Mouse (Mus musculus) liver, embryonic 13.5 days (tissue): Measurements from ENCODE around the gene Gm42791. TPM values are rescaled to one million over a fixed set of nuclear protein-coding genes. Genes with fewer than 3 reads are reported as not detected.

ENCODE experiments used
- ATAC-seq: fragments of 200-750 bp; cut with Nextera tagmentation; 2 replicates; pipeline ENCODE4 v1.8.0; 2017; ENCODE audit warnings: low read depth, mild to moderate bottlenecking, moderate number of reproducible peaks, moderate library complexity
- DNase-seq: peaks from one replicate; pipeline ENCODE4 v3.0.0; 2022
- H3K27ac ChIP-seq: fragments of 300-500 bp; sonication (generic); 2 replicates; pipeline ENCODE4 v1.5.1; 2015; ENCODE audit warnings: moderate library complexity, mild to moderate bottlenecking, inconsistent platforms
- H3K27me3 ChIP-seq: fragments of 300-500 bp; sonication (generic); 2 replicates; pipeline ENCODE4 v1.6.1; 2015; ENCODE audit warnings: mild to moderate bottlenecking, inconsistent platforms
- H3K36me3 ChIP-seq: fragments of 300-500 bp; sonication (generic); 2 replicates; pipeline ENCODE4 v1.6.1; 2015; ENCODE audit warnings: mild to moderate bottlenecking, inconsistent platforms
- H3K4me1 ChIP-seq: fragments of 300-500 bp; sonication (generic); replicated peaks from 2 replicates; pipeline ENCODE4 v1.6.1; 2015; ENCODE audit warnings: inconsistent platforms
- H3K4me2 ChIP-seq: fragments of 300-500 bp; sonication (generic); 2 replicates; pipeline ENCODE4 v1.6.1; 2015; ENCODE audit warnings: inconsistent platforms, mild to moderate bottlenecking, moderate library complexity
- H3K4me3 ChIP-seq: fragments of 300-500 bp; sonication (generic); replicated peaks from 2 replicates; pipeline ENCODE4 v1.5.1; 2015; ENCODE audit warnings: mild to moderate bottlenecking, inconsistent platforms
- H3K9ac ChIP-seq: fragments of 300-500 bp; sonication (generic); 2 replicates; pipeline ENCODE4 v1.6.1; 2015; ENCODE audit warnings: mild to moderate bottlenecking, inconsistent platforms
- H3K9me3 ChIP-seq: fragments of 300-500 bp; sonication (generic); replicated peaks from 2 replicates; pipeline ENCODE4 v1.6.1; 2016; ENCODE audit warnings: inconsistent platforms
- whole genome bisulfite sequencing: fragments of 180-500 bp; shearing (Covaris S2); methylation state at CpG from one replicate; pipeline ENCODE4 v1.1.7; 2015; ENCODE audit not compliant: insufficient replicate concordance; 5-methylcytosine and 5-hydroxymethylcytosine counted together
- polyA plus RNA-seq: library from polyadenylated mRNA; unstranded; fragments of >200 nt; fragmentation: Nextera tagmentation; extraction: Ambion mirVana; gene quantifications from 2 replicates; pipeline ENCODE4 v1.2.1, GENCODE M21; 2015

The Gm42791 gene
- polyA plus RNA-seq, 1 experiment from 2014 or later: 0.86 TPM

DNA sequence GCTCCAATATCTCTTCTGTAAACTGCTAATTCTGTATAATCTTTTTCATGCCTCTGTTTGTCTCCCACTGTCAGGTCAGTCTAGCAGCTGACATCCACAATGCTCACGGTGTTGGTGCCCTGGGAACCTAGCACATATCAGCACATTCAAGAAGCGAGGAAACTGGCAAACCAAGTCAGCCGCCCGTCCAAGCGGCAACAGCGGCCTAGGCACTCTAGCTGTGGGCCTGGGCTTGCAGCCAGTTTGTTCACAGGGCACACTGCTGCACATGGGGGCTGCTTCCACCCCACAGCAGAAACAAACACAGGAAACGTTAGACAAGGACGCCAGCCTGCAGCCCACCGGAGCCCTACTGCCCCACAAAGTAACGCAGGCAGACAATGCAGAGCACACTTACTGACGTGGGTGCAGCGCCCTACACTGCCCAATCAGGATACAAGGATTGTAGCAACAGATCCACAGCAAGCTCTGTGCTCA lies 97.0 kb downstream of the Gm42791 start:
- H3K4me3 ChIP-seq: peak overlapping the region; percentile 22
- H3K9ac ChIP-seq: peak overlapping the region; percentile 67
- DNase-seq (peak; percentile 26), ATAC-seq (peak; percentile 54)
- no peaks in the 10 kb centered on the region for H3K9me3 ChIP-seq
- H3K36me3 ChIP-seq: peaks cover 34% of the 10 kb centered on the region
- peaks cover 51% of the 10 kb centered on the region for H3K4me1 ChIP-seq
- peak overlapping the region; percentile 98 for H3K27ac ChIP-seq
- H3K27me3 ChIP-seq: no peaks in the 10 kb centered on the region
- WGBS: 22% methylated on average over 12 of the region's 12 CpGs
- peak overlapping the region; percentile 59 for H3K4me2 ChIP-seq

DNA sequence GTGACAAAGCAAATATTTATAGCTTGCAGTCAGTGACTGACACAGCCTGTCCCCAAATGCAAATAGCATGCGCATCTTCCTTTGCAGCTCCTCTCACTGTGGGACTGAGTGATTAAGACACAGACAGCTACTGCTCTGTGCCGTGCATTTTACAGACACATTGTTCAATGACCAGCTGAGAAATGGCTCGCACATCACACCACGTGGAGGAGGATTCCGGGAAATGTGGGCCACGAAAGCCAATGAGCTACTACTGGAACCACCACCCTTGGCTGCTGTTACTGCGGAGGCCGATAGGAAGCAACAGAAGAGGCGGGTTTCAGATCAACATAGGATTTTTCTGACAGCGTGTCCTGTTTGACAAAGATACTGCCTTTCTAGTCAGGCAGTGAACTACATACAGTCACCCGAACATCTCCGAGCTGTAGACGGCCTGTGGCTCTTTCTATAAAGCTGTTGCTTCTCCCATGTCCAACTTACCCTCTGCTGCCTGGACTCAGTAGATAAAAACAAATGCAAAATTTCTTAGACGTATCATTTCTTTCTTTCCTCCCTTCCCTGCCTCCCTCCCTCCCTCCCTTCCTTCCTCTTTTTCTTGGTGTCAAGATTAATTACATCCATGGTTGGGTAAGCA lies 97.8 kb downstream of the Gm42791 start:
- peak; percentile 91 for ATAC-seq

DNA sequence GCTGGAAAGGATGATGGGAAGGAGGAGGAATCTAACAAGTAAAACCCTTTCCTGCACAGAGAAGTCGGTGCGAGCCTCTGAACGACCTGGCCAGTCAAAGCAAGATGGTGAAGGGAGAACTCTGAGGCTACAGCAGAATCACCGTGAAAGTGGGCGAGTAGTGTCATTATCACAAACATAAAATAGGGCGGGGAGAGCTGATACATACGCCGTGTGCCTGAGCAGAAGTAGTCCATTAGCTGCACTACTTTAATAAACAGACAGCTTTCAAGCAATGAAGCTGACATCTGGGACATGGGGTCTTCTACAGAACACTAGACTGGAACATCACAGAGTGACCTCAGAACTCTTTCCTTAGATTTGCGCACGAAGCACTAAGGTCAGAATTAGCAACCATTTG lies 98.4 kb downstream of the Gm42791 start:
- Histone ChIP-seq H3K4me3 (peak overlapping the region; percentile 25; the same call in 1 of the 2 replicates), H3K4me1 (peaks cover 51% of the 10 kb centered on the region), H3K9me3 (no peaks in the 10 kb centered on the region), H3K36me3 (peaks cover 43% of the 10 kb centered on the region), H3K27ac (peak overlapping the region; percentile 98), H3K4me2 (peak overlapping the region; percentile 59), H3K9ac (peak overlapping the region; percentile 59), H3K27me3 (no peaks in the 10 kb centered on the region)
- DNase-seq: no peak
- 47% methylated on average over 10 of the region's 10 CpGs for WGBS
- peak; percentile 35 for ATAC-seq

More for the DNA sequence above, 97.8 kb downstream of the Gm42791 start:
- Histone ChIP-seq H3K27ac (peak overlapping the region; percentile 98), H3K9ac (peak overlapping the region; percentile 59), H3K27me3 (no peaks in the 10 kb centered on the region), H3K4me3 (peak overlapping the region; percentile 25), H3K36me3 (peaks cover 39% of the 10 kb centered on the region), H3K9me3 (no peaks in the 10 kb centered on the region), H3K4me2 (peak overlapping the region; percentile 59), H3K4me1 (peaks cover 51% of the 10 kb centered on the region)
- DNase-seq: peak; percentile 84
- WGBS: 12% methylated on average over 14 of the region's 14 CpGs

DNA sequence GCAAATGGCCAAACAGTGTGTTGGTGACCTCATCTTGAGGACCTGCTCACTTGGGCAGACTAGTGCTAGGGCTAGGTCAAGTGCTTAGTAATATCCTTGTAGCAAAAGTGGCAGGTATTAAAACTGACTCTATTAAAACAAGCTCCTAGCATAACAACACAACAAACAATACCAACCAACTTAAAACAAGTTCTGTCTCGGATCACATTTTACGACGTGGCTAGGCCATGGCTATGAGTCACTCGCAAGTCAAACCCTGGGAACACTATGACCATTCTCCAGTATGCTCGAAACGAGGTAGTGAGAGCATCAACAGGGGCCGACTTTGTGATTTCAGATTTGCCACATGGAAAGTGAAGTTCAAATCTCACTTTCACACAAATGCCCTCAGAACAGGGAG lies 99.1 kb downstream of the Gm42791 start:
- no peak for ATAC-seq
- H3K27ac ChIP-seq: peak overlapping the region; percentile 98
- H3K4me2 ChIP-seq: peak overlapping the region; percentile 59; the same call in 1 of the 2 replicates

DNA sequence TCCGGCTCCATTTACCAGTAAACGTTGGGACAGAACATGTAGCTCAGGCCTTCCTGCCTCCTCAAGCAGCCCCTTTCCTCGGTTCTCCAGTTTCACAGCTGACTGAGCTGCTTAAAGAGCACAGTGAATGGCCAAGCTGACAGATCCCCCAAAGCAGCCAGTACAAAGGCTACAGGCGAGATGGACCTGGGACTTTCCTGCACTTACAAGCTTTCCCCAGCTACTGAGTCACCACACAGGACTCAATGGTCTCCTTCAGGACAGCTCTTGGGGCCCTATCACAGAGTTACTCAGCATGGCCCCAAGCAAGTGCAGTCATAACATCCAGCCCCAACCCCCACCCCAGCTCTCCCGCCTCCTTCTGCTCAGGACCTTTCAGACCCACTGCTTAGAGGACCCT lies 99.9 kb downstream of the Gm42791 start:
- peaks cover 49% of the 10 kb centered on the region for H3K36me3 ChIP-seq
- 65% methylated on average over 5 of the region's 5 CpGs for WGBS
- 0 out of 2 replicates have a peak overlapping the region, but pooled peaks have one; percentile 34 for H3K9ac ChIP-seq
- DNase-seq: no peak
- peak overlapping the region; percentile 98 for H3K27ac ChIP-seq
- H3K4me3 ChIP-seq: no peak overlapping the region
- H3K9me3 ChIP-seq: peaks cover 5% of the 10 kb centered on the region; the same call in 1 of the 2 replicates
- H3K4me2 ChIP-seq: no peak overlapping the region
- ATAC-seq: no peak
- H3K4me1 ChIP-seq: peaks cover 56% of the 10 kb centered on the region
- H3K27me3 ChIP-seq: no peaks in the 10 kb centered on the region

More for the DNA sequence above, 99.1 kb downstream of the Gm42791 start:
- no peak for DNase-seq
- Histone ChIP-seq H3K4me3 (no peak overlapping the region), H3K9ac (no peak overlapping the region), H3K27me3 (no peaks in the 10 kb centered on the region), H3K4me1 (peaks cover 51% of the 10 kb centered on the region), H3K36me3 (peaks cover 43% of the 10 kb centered on the region), H3K9me3 (no peaks in the 10 kb centered on the region)
- 90% methylated on average over 7 of the region's 7 CpGs for WGBS

DNA sequence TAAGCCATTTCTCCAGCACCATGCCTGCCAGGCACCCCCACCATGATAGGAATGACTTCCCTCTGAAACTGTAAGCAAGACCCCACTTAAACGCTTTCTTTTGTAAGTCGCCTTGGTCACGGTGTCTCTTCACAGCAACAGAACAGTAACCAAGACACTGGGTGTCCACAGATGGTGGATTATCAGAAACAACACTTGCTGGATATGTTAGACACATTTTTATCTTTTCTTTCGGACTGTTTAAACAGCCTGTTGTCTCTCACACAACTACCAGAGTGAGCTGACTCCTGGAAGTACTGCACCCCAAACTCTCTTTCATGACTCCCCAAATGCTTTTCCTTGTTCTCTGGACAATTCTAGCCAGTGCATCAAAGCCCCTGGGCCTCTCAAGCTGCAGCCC lies 104.7 kb downstream of the Gm42791 start:
- DNase-seq: no peak

DNA sequence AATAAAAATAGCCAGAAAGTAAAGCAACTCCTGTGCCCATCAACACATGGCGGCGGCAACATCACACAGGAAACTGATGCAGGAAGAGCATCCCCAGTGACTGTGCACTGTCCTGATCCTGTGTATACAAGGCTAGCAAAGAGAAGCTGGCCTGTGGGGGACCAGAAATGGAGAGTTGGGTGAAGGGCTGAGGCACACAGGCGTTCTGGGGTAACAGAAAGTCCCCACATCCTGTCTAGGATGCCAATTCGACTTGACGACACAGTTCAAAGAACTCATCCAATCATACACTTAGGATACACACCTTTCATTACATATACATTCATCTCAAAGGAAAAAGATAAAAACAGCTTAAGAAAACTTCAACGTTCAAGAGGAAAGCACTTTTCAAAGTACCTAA lies 106.9 kb downstream of the Gm42791 start:
- H3K4me3 ChIP-seq: no peak overlapping the region
- ATAC-seq: no peak
- H3K9ac ChIP-seq: no peak overlapping the region
- H3K27me3 ChIP-seq: no peaks in the 10 kb centered on the region
- no peak overlapping the region for H3K27ac ChIP-seq
- peaks cover 54% of the 10 kb centered on the region for H3K36me3 ChIP-seq
- peaks cover 24% of the 10 kb centered on the region for H3K4me1 ChIP-seq
- DNase-seq: no peak
- 78% methylated on average over 6 of the region's 6 CpGs for WGBS
- H3K4me2 ChIP-seq: no peak overlapping the region
- peaks cover 6% of the 10 kb centered on the region; the same call in 1 of the 2 replicates for H3K9me3 ChIP-seq

More for the DNA sequence above, 104.7 kb downstream of the Gm42791 start:
- H3K9me3 ChIP-seq: peaks cover 6% of the 10 kb centered on the region; the same call in 1 of the 2 replicates
- H3K9ac ChIP-seq: no peak overlapping the region
- H3K4me2 ChIP-seq: no peak overlapping the region
- H3K4me3 ChIP-seq: no peak overlapping the region
- no peak for ATAC-seq
- H3K4me1 ChIP-seq: peaks cover 25% of the 10 kb centered on the region
- no peak overlapping the region for H3K27ac ChIP-seq
- no peaks in the 10 kb centered on the region for H3K27me3 ChIP-seq
- peaks cover 57% of the 10 kb centered on the region for H3K36me3 ChIP-seq
- 74% methylated on average over 4 of the region's 4 CpGs for WGBS

DNA sequence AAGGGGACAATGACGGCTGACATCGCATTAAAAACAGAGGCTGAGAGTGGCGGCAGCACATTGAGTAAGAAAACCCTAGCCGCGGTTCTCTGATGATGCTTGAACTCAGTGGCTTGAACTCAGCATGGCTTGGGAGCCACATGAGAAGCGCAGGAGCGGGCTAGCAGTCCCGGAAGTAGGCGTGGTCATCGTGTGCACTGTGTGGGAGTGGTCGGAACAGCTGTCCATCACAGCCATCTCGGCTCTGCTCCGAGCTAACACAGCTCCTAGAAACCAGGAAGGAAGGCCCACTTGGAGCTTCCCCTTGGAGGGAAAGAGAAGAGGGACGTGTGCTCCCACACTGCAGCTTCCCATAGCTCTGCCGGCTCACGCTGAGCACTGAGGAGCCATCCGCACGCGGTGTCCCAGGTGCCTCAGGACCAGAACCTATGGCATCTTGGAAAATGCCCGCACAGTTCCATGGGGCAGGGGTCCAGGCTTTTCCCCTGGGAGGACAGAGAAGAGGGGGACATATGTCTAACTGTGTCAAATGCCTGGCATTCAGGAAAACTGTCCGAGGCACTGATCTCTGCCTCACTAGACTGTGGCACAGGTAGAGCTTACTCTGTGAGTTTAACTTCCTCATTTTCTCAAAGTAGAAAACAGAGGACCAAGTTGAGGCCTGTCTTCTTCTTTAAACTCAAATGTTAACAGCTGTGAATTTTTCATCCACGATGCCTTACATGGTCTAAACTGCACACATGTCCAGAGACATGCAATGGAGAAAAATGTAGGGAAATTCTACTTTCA lies 108.9 kb downstream of the Gm42791 start:
- ATAC-seq (peak; percentile 99), DNase-seq (peak; percentile 82)
- peak overlapping the region; percentile 65 for H3K9ac ChIP-seq
- WGBS: 20% methylated on average over 22 of the region's 22 CpGs
- peak overlapping the region; percentile 66 for H3K4me2 ChIP-seq
- H3K36me3 ChIP-seq: peaks cover 38% of the 10 kb centered on the region
- peak overlapping the region; percentile 11; the same call in 1 of the 2 replicates for H3K27ac ChIP-seq
- peak overlapping the region; percentile 43 for H3K4me3 ChIP-seq
- peaks cover 24% of the 10 kb centered on the region for H3K4me1 ChIP-seq
- no peaks in the 10 kb centered on the region for H3K27me3 ChIP-seq
- H3K9me3 ChIP-seq: peaks cover 6% of the 10 kb centered on the region; the same call in 1 of the 2 replicates

DNA sequence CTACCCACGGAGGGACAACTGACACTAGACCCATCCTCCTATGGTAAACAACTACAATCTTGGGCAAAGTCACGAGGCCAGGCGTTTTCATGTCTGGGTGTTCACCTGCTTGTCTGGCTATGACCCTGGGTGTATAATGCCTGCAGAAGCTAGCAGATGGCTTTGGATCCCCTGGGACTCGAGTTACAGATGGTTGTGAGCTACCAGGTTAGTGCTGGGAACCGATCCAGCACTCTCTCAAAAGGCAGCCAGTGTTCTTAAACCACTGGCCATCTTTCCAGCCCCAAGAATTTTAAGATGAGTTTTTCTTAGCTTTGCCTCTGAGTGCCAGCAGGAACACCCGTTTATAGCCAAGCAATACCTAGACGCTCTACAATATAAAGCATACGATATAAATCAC lies 111.3 kb downstream of the Gm42791 start:
- no peak overlapping the region for H3K4me3 ChIP-seq
- H3K4me1 ChIP-seq: peaks cover 20% of the 10 kb centered on the region
- H3K9ac ChIP-seq: no peak overlapping the region
- H3K36me3 ChIP-seq: peaks cover 34% of the 10 kb centered on the region
- WGBS: 74% methylated on average over 8 of the region's 8 CpGs
- no peaks in the 10 kb centered on the region for H3K9me3 ChIP-seq
- H3K27ac ChIP-seq: no peak overlapping the region
- no peaks in the 10 kb centered on the region for H3K27me3 ChIP-seq
- H3K4me2 ChIP-seq: no peak overlapping the region
- ATAC-seq: no peak
- DNase-seq: no peak

DNA sequence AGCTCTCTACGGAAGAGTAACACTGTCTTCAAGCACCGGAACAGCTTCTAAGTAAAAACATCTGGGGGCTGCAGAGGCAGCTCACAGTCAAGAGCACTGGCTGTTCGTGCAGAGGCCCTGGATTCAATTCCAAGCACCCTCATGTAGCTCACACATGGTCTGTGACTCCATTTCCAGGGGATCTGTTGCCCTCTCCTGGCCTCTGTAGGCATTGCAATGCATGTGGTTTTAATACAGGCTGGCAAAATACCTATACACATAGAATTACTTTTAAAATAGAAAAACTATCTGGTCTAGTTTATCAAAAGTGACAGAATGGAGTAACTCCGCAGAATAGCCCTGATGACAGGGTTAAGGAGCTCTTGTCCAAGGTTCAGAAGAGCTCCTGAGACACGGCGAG lies 115.7 kb downstream of the Gm42791 start:
- DNase-seq (no peak), ATAC-seq (no peak)
- H3K27me3 ChIP-seq: no peaks in the 10 kb centered on the region
- H3K9me3 ChIP-seq: no peaks in the 10 kb centered on the region
- 87% methylated on average over 6 of the region's 6 CpGs for WGBS
- peaks cover 62% of the 10 kb centered on the region for H3K36me3 ChIP-seq
- no peak overlapping the region for H3K9ac ChIP-seq
- no peak overlapping the region for H3K4me3 ChIP-seq
- 0 out of 2 replicates have a peak, but pooled peaks cover 3% of the 10 kb centered on the region for H3K4me1 ChIP-seq
- no peak overlapping the region for H3K4me2 ChIP-seq
- H3K27ac ChIP-seq: no peak overlapping the region

DNA sequence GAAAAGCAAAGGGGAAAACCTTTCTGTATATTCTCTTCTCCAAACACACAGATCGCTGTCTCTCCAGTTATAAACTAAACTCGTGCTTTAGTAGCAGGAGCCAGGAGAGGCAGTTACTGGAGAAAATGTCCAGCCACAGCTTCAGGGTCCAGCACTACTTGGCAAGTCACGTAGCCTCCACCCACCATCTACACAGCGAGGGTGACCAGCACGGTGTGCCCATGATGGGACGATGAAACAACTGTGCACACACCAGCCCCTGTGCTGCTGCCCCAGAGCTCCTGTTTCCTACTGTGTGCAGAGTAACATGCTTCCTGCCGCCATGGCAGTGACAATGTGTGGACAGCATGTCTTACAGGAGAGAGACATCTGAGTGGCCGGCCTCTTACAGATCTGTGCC lies 121.8 kb downstream of the Gm42791 start:
- Histone ChIP-seq H3K9ac (no peak overlapping the region), H3K36me3 (peaks cover 39% of the 10 kb centered on the region), H3K27me3 (no peaks in the 10 kb centered on the region), H3K9me3 (no peaks in the 10 kb centered on the region), H3K27ac (no peak overlapping the region), H3K4me3 (no peak overlapping the region), H3K4me2 (no peak overlapping the region), H3K4me1 (peaks cover 8% of the 10 kb centered on the region; the same call in 1 of the 2 replicates)
- 81% methylated on average over 8 of the region's 8 CpGs for WGBS
- DNase-seq (no peak), ATAC-seq (no peak)
